Mouse (Mus musculus): ENCODE data around the gene Slc35f3. TPM values are rescaled to one million over a fixed set of nuclear protein-coding genes. Genes with fewer than 3 reads are reported as not detected.
A peak's percentile ranks its signal among the peaks of the same experiment; 100 is the strongest.

Slc35f3 gene
- polyA plus RNA-seq, 1 experiment: 15.8 TPM

GRCm38 (mm10) chr8:126300350-126300749 lies 2.0 kb downstream of the Slc35f3 start:
- 31% methylated on average over 5 of the region's 5 CpGs for WGBS
- Histone ChIP-seq H3K27me3 (ENCODE audit: control insufficient read depth, insufficient read depth, low read length) (no peaks in the 10 kb centered on the region), H3K4me3 (replicated peaks; ENCODE audit: insufficient read depth, low read depth, low read length) (peak overlapping the region; percentile 83), H3K27ac (ENCODE audit: insufficient read depth, low read length) (peak overlapping the region; percentile 82; the same call in 1 of the 2 replicates), H3K4me1 (ENCODE audit: control insufficient read depth, insufficient read depth, low read length) (peaks cover 29% of the 10 kb centered on the region; the same call in 1 of the 2 replicates)
- peak; percentile 49 to 50 for DNase-seq
- TF ChIP-seq POLR2A (IDR thresholded peaks at IDR 0.05; ENCODE audit: borderline replicate concordance, insufficient read depth, low read length): no peak
- no peak for TF ChIP-seq CTCF (IDR thresholded peaks at IDR 0.05; ENCODE audit: borderline replicate concordance, insufficient read depth, low read depth, low read length)

- peaks cover 39% of the 10 kb centered on the region for H3K4me1 ChIP-seq (ENCODE audit: control insufficient read depth, insufficient read depth, low read length)
- H3K27ac ChIP-seq (ENCODE audit: insufficient read depth, low read length): peak overlapping the region; percentile 10; the same call in 1 of the 2 replicates
- DNase-seq: peak; percentile 15 to 32
- no peak for TF ChIP-seq POLR2A (IDR thresholded peaks at IDR 0.05; ENCODE audit: borderline replicate concordance, insufficient read depth, low read length)
- no peak for TF ChIP-seq CTCF (IDR thresholded peaks at IDR 0.05; ENCODE audit: borderline replicate concordance, insufficient read depth, low read depth, low read length)
- no peak overlapping the region for H3K4me3 ChIP-seq (replicated peaks; ENCODE audit: insufficient read depth, low read depth, low read length)
- H3K27me3 ChIP-seq (ENCODE audit: control insufficient read depth, insufficient read depth, low read length): no peaks in the 10 kb centered on the region
- 23% methylated on average over 6 of the region's 6 CpGs for WGBS
Observed at GRCm38 (mm10) chr8:126301580-126301979, 3.2 kb downstream of the Slc35f3 start.

GRCm38 (mm10) chr8:126307164-126307563 lies 8.8 kb downstream of the Slc35f3 start:
- peak overlapping the region; percentile 41 for H3K27ac ChIP-seq (ENCODE audit: insufficient read depth, low read length)
- DNase-seq: peak; percentile 33 to 35

GRCm38 (mm10) chr8:126309015-126309414 lies 10.7 kb downstream of the Slc35f3 start:
- H3K4me1 ChIP-seq (ENCODE audit: control insufficient read depth, insufficient read depth, low read length): peaks cover 39% of the 10 kb centered on the region
- TF ChIP-seq CTCF (IDR thresholded peaks at IDR 0.05; ENCODE audit: borderline replicate concordance, insufficient read depth, low read depth, low read length) (no peak), POLR2A (IDR thresholded peaks at IDR 0.05; ENCODE audit: borderline replicate concordance, insufficient read depth, low read length) (no peak)
- no peaks in the 10 kb centered on the region for H3K27me3 ChIP-seq (ENCODE audit: control insufficient read depth, insufficient read depth, low read length)
- no peak overlapping the region for H3K27ac ChIP-seq (ENCODE audit: insufficient read depth, low read length)
- peak; percentile 49 to 59 for DNase-seq
- H3K4me3 ChIP-seq (replicated peaks; ENCODE audit: insufficient read depth, low read depth, low read length): no peak overlapping the region
- 9% methylated on average over 1 of the region's 1 CpGs for WGBS

More at GRCm38 (mm10) chr8:126307164-126307563, 8.8 kb downstream of the Slc35f3 start:
- TF ChIP-seq POLR2A (IDR thresholded peaks at IDR 0.05; ENCODE audit: borderline replicate concordance, insufficient read depth, low read length) (no peak), CTCF (IDR thresholded peaks at IDR 0.05; ENCODE audit: borderline replicate concordance, insufficient read depth, low read depth, low read length) (no peak)
- H3K4me3 ChIP-seq (replicated peaks; ENCODE audit: insufficient read depth, low read depth, low read length): no peak overlapping the region
- 22% methylated on average over 9 of the region's 9 CpGs for WGBS
- H3K4me1 ChIP-seq (ENCODE audit: control insufficient read depth, insufficient read depth, low read length): peaks cover 43% of the 10 kb centered on the region
- H3K27me3 ChIP-seq (ENCODE audit: control insufficient read depth, insufficient read depth, low read length): no peaks in the 10 kb centered on the region

- H3K4me1 ChIP-seq (ENCODE audit: control insufficient read depth, insufficient read depth, low read length): peaks cover 55% of the 10 kb centered on the region
- DNase-seq: peak; percentile 39 to 50
- no peak for TF ChIP-seq CTCF (IDR thresholded peaks at IDR 0.05; ENCODE audit: borderline replicate concordance, insufficient read depth, low read depth, low read length)
- 6% methylated on average over 2 of the region's 2 CpGs for WGBS
- H3K4me3 ChIP-seq (replicated peaks; ENCODE audit: insufficient read depth, low read depth, low read length): no peak overlapping the region
- H3K27ac ChIP-seq (ENCODE audit: insufficient read depth, low read length): peak overlapping the region; percentile 95; the same call in 1 of the 2 replicates
- H3K27me3 ChIP-seq (ENCODE audit: control insufficient read depth, insufficient read depth, low read length): no peaks in the 10 kb centered on the region
Observed at GRCm38 (mm10) chr8:126324931-126325330, 26.6 kb downstream of the Slc35f3 start.

- Histone ChIP-seq H3K4me1 (ENCODE audit: control insufficient read depth, insufficient read depth, low read length) (peaks cover 53% of the 10 kb centered on the region), H3K27me3 (ENCODE audit: control insufficient read depth, insufficient read depth, low read length) (no peaks in the 10 kb centered on the region), H3K27ac (ENCODE audit: insufficient read depth, low read length) (peak overlapping the region; percentile 95), H3K4me3 (replicated peaks; ENCODE audit: insufficient read depth, low read depth, low read length) (no peak overlapping the region)
- peak; percentile 71 to 82 for DNase-seq
- 17% methylated on average over 1 of the region's 1 CpGs for WGBS
- TF ChIP-seq CTCF (IDR thresholded peaks at IDR 0.05; ENCODE audit: borderline replicate concordance, insufficient read depth, low read depth, low read length) (no peak), POLR2A (IDR thresholded peaks at IDR 0.05; ENCODE audit: borderline replicate concordance, insufficient read depth, low read length) (no peak)
Observed at GRCm38 (mm10) chr8:126326136-126326535, 27.8 kb downstream of the Slc35f3 start.

GRCm38 (mm10) chr8:126326731-126327130 lies 28.4 kb downstream of the Slc35f3 start:
- Histone ChIP-seq H3K4me1 (ENCODE audit: control insufficient read depth, insufficient read depth, low read length) (peaks cover 47% of the 10 kb centered on the region), H3K27me3 (ENCODE audit: control insufficient read depth, insufficient read depth, low read length) (no peaks in the 10 kb centered on the region), H3K27ac (ENCODE audit: insufficient read depth, low read length) (peak overlapping the region; percentile 95), H3K4me3 (replicated peaks; ENCODE audit: insufficient read depth, low read depth, low read length) (no peak overlapping the region)
- 10% methylated on average over 8 of the region's 8 CpGs for WGBS
- TF ChIP-seq CTCF (IDR thresholded peaks at IDR 0.05; ENCODE audit: borderline replicate concordance, insufficient read depth, low read depth, low read length) (no peak), POLR2A (IDR thresholded peaks at IDR 0.05; ENCODE audit: borderline replicate concordance, insufficient read depth, low read length) (no peak)
- peak; percentile 84 to 89 for DNase-seq

- TF ChIP-seq CTCF (IDR thresholded peaks at IDR 0.05; ENCODE audit: borderline replicate concordance, insufficient read depth, low read depth, low read length): no peak
- TF ChIP-seq POLR2A (IDR thresholded peaks at IDR 0.05; ENCODE audit: borderline replicate concordance, insufficient read depth, low read length): no peak
- DNase-seq: peak in 1 of 2 experiments; percentile 56
Observed at GRCm38 (mm10) chr8:126327786-126328185, 29.4 kb downstream of the Slc35f3 start.

More at GRCm38 (mm10) chr8:126327786-126328185, 29.4 kb downstream of the Slc35f3 start:
- Histone ChIP-seq H3K4me1 (ENCODE audit: control insufficient read depth, insufficient read depth, low read length) (peaks cover 46% of the 10 kb centered on the region), H3K27me3 (ENCODE audit: control insufficient read depth, insufficient read depth, low read length) (no peaks in the 10 kb centered on the region), H3K27ac (ENCODE audit: insufficient read depth, low read length) (peak overlapping the region; percentile 30), H3K4me3 (replicated peaks; ENCODE audit: insufficient read depth, low read depth, low read length) (no peak overlapping the region)
- WGBS: 11% methylated on average over 5 of the region's 5 CpGs

Measured in cerebellum, adult 2 months (tissue).